Mouse (Mus musculus) limb, embryonic 15.5 days (tissue): ENCODE measurements at regions not wholly inside any gene's neighbourhood (a gene's known extent, or its start where the extent isn't known, plus 50 kb on each side); places are given as distances from the start of the nearest gene placed in this dataset.
A peak's percentile ranks its signal among the peaks of the same experiment; 100 is the strongest.

ENCODE experiments used
- ATAC-seq: fragments of 200-750 bp; cut with Nextera tagmentation; 2 replicates; pipeline ENCODE4 v1.8.0; 2017; ENCODE audit warnings: low read depth, moderate TSS enrichment; ENCODE audit not compliant: insufficient number of reproducible peaks, low FRiP score, low TSS enrichment
- H3K27ac ChIP-seq: fragments of 300-500 bp; sonication (generic); 2 replicates; pipeline ENCODE4 v1.5.1; 2015; ENCODE audit warnings: moderate library complexity, mild to moderate bottlenecking, inconsistent platforms
- H3K27me3 ChIP-seq: fragments of 300-500 bp; sonication (generic); 2 replicates; pipeline ENCODE4 v1.6.1; 2015; ENCODE audit warnings: inconsistent platforms
- H3K36me3 ChIP-seq: fragments of 300-500 bp; sonication (generic); 2 replicates; pipeline ENCODE4 v1.6.1; 2015; ENCODE audit warnings: inconsistent platforms
- H3K4me1 ChIP-seq: fragments of 300-500 bp; sonication (generic); 2 replicates; pipeline ENCODE4 v1.6.1; 2015; ENCODE audit warnings: inconsistent platforms
- H3K4me2 ChIP-seq: fragments of 300-500 bp; sonication (generic); 2 replicates; pipeline ENCODE4 v1.6.1; 2015; ENCODE audit warnings: mild to moderate bottlenecking, inconsistent platforms
- H3K4me3 ChIP-seq: fragments of 300-500 bp; sonication (generic); 2 replicates; pipeline ENCODE4 v1.5.1; 2015; ENCODE audit warnings: mild to moderate bottlenecking, inconsistent platforms
- H3K9ac ChIP-seq: fragments of 300-500 bp; sonication (generic); 2 replicates; pipeline ENCODE4 v1.6.1; 2015; ENCODE audit warnings: inconsistent platforms
- H3K9me3 ChIP-seq: fragments of 300-500 bp; sonication (generic); 2 replicates; pipeline ENCODE4 v1.6.1; 2016; ENCODE audit warnings: inconsistent platforms
- WGBS: fragments of 180-500 bp; shearing (Covaris S2); methylation state at CpG from one replicate; pipeline ENCODE4 v1.1.7; 2015; 5-methylcytosine and 5-hydroxymethylcytosine counted together

DNA sequence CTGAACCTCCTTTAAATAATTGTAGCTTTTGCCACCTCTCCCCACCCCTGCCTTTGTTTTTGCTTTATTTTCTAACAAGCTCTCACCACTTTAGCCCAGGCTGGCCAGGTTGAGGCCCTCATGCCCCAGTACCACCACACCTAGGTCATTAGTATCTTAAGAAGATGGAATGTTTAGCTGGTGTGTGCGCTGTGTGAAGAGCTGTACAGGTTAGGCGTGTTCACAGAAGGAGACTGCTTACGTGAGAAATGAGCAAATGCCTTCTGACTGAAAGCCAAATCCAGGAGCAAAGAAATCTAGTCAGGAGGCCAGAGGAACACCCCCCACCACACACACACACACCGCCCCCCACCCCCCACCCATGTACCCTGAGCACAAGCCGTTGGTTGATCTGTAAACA lies 303.4 kb downstream of the Klf5 start:
- H3K36me3 ChIP-seq = no peaks in the 10 kb centered on the region
- ATAC-seq = no peak
- no peak overlapping the region for H3K9ac ChIP-seq
- H3K4me3 ChIP-seq = no peak overlapping the region
- no peak overlapping the region for H3K4me2 ChIP-seq
- H3K9me3 ChIP-seq = no peaks in the 10 kb centered on the region
- no peak overlapping the region for H3K27ac ChIP-seq
- no peaks in the 10 kb centered on the region for H3K4me1 ChIP-seq
- no peaks in the 10 kb centered on the region for H3K27me3 ChIP-seq
- WGBS = 84% methylated on average over 5 of the region's 5 CpGs

DNA sequence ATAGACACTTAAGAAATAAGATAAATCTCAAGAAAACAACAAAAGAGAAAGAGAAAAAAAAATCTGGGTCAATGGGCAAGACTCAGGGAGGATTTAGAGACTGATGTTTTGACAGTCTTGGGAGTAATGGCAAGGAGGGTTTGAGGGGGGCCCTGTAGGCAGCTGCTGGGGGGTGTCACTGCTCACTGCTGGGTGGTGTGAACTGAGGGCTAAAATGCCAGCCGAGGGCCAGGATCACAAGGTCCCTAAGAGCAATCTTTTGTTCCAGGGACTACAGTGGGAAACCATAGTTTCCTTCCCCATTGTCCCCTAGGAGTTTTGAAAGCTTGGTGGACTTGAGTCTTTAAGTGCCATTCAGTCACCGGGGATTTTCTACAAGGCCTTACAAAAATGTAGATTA lies 304.8 kb downstream of the Klf5 start:
- H3K4me1 ChIP-seq = no peaks in the 10 kb centered on the region
- no peak overlapping the region; the same call in 1 of the 2 replicates for H3K27ac ChIP-seq
- H3K4me3 ChIP-seq = no peak overlapping the region
- no peaks in the 10 kb centered on the region for H3K27me3 ChIP-seq
- no peaks in the 10 kb centered on the region for H3K9me3 ChIP-seq
- H3K36me3 ChIP-seq = no peaks in the 10 kb centered on the region
- no peak for ATAC-seq
- WGBS = 51% methylated on average over 2 of the region's 2 CpGs
- no peak overlapping the region for H3K9ac ChIP-seq
- H3K4me2 ChIP-seq = no peak overlapping the region

DNA sequence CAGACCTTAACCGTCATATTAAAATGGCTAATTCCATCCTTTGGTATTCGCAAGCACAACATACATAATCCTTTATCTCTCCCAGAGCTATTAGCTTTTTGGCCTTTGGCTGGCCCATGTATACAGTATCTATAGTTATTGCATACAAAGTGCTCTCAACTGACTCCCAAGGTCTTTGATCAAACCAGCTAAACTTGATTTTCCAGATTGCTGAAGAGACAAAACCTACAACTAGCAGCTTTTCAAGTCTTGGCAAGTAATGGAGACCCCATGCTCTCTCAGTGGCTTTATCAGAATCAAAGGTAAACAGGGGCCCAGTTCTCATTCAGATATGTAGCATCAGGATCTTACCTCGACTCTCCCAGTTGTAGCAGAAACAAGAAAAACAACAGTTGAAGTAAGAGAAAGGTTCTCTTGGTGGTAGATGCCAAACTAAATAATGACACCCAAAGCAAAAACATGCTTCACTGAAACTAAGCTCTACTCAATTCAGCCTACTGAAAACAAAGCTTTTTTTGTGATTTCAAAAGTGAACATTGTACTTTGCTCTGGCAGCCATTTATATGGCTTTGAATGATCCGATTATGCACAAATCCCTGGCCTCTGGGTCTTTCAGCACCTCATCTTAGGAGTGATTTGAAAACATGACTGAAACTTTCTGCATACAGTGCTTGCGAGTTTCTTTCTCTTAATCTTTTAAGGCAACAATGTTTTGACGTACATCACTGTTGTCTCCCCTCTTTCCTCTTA lies 307.0 kb downstream of the Klf5 start:
- no peaks in the 10 kb centered on the region for H3K27me3 ChIP-seq
- peak overlapping the region; percentile 50; the same call in 1 of the 2 replicates for H3K27ac ChIP-seq
- H3K36me3 ChIP-seq = no peaks in the 10 kb centered on the region
- no peaks in the 10 kb centered on the region for H3K4me1 ChIP-seq
- H3K9ac ChIP-seq = no peak overlapping the region
- no peaks in the 10 kb centered on the region for H3K9me3 ChIP-seq
- WGBS = 70% methylated on average over 6 of the region's 6 CpGs
- H3K4me2 ChIP-seq = no peak overlapping the region
- H3K4me3 ChIP-seq = no peak overlapping the region
- no peak for ATAC-seq

DNA sequence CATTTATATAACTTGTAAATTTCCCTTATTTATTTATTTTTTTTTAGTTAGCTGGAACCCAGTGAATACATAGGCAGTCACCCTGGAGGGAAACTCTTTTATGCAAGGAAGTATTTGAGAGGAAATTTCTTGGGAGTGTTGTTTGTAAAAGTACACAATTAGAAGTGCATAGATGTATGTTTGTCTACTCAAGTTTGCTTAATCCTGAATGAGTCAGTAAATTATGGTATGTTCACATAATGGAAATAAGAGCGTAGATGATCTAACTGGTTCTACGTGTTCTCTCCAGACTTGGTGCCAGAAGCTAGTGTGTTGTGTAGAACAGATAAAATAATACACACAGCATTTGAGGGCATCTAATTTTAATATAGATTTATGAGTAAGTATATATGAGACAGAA lies 310.5 kb downstream of the Klf5 start:
- Histone ChIP-seq H3K9ac (no peak overlapping the region), H3K9me3 (no peaks in the 10 kb centered on the region), H3K36me3 (no peaks in the 10 kb centered on the region), H3K27me3 (no peaks in the 10 kb centered on the region), H3K27ac (no peak overlapping the region), H3K4me2 (no peak overlapping the region), H3K4me1 (no peaks in the 10 kb centered on the region), H3K4me3 (no peak overlapping the region)
- no peak for ATAC-seq
- 80% methylated on average over 2 of the region's 2 CpGs for WGBS

DNA sequence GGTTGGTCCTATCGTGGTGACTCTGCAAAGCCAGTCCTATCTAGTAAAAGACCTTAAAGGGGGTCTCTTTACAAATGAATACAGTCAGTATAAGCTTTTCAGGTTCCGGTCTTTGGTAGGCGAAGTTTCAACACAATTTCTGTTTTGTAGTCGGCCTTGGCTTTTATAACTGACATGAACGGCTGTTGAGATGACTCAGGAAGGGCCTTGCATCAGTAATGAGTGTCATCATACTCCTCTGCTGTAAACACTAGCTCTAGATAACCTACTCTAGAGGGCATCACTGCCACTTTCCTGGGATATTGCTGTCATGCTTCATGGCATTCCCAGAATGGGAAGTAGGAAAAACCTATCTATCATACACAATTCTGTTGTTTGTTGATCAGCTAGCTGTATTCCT lies 312.9 kb downstream of the Klf5 start:
- H3K27ac ChIP-seq = no peak overlapping the region
- H3K4me1 ChIP-seq = no peaks in the 10 kb centered on the region
- WGBS = 86% methylated on average over 5 of the region's 5 CpGs
- H3K36me3 ChIP-seq = no peaks in the 10 kb centered on the region
- H3K9ac ChIP-seq = no peak overlapping the region
- H3K4me2 ChIP-seq = no peak overlapping the region
- no peak for ATAC-seq
- H3K9me3 ChIP-seq = no peaks in the 10 kb centered on the region
- no peaks in the 10 kb centered on the region for H3K27me3 ChIP-seq
- H3K4me3 ChIP-seq = no peak overlapping the region

DNA sequence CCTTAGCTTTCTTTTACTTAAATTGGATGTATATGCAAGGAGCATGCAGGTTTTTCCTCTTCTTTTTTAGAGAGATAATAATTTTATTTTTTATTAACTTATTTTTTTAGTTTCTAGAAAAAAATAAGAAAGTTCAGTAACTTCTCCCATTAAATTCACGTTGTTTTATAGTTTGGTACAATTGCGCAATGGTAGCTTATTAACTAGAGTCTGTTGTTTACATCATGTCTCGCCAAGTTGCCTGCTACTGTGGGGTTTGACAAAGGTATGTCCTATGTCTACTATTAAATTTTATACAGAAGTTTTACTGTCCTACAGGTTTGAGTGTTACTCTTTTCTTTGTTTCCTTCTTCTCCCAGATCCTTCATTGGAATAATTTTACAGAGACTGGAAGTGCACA lies 313.6 kb downstream of the Klf5 start:
- no peak for ATAC-seq
- WGBS = 65% methylated on average over 3 of the region's 3 CpGs
- Histone ChIP-seq H3K4me3 (no peak overlapping the region), H3K27ac (no peak overlapping the region), H3K4me2 (no peak overlapping the region), H3K27me3 (no peaks in the 10 kb centered on the region), H3K36me3 (no peaks in the 10 kb centered on the region), H3K9me3 (no peaks in the 10 kb centered on the region), H3K9ac (no peak overlapping the region), H3K4me1 (no peaks in the 10 kb centered on the region)

DNA sequence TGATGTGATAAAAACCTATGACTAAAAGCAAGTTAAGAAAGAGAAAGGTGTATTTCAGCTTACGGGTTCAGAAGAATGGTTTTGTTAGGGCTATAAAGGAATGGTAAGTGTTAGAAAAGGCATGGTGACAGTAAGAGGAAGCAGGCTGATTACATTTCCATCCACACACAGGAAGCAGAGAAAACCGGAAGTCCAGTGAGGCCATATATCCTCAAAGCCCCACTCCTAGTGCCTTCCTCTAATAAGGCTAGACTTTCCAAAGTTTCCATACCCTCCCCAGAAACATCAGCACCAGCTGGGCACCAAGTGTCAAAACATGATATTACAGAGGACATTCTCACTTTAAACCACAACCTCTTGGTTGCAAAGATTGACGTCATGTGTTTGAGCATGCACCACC lies 316.3 kb downstream of the Klf5 start:
- H3K36me3 ChIP-seq = no peaks in the 10 kb centered on the region
- H3K9ac ChIP-seq = no peak overlapping the region
- no peaks in the 10 kb centered on the region for H3K27me3 ChIP-seq
- 68% methylated on average over 3 of the region's 3 CpGs for WGBS
- H3K27ac ChIP-seq = no peak overlapping the region
- no peaks in the 10 kb centered on the region for H3K4me1 ChIP-seq
- no peak overlapping the region for H3K4me2 ChIP-seq
- no peak overlapping the region for H3K4me3 ChIP-seq
- H3K9me3 ChIP-seq = no peaks in the 10 kb centered on the region
- no peak for ATAC-seq

DNA sequence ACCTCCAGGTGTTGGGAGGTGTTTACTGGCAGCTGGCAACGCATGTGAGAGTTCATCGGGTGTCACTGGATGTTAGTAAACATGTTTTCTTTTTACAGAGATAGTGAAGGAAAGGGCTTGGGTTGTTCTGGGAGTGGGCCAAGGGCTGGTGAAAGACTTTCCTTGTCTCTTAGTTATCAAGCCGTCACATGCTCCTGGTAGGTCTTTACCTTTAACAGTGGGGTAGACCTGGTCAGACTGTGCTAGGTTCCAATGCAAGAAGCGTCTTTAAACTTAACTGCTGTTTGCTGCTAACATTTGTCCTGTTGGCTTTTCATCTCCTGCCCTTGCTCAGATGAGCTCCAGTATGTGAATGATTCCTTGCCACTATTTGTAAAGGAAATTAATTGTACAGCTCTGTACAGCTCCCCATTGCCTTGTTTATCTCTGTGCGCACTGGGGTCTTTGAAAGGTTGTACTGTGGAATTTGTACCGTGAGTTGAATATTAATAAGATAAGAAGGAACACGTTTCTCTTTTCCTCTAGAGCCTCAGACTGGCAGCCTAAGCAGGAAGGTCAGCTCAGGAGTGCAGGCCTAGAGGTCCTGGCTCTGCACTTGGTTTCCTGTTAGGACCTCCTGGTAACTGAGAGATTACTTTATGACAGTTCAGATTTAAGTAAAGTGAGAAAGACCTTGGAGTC lies 318.3 kb downstream of the Klf5 start:
- Histone ChIP-seq H3K9me3 (no peaks in the 10 kb centered on the region), H3K27me3 (no peaks in the 10 kb centered on the region), H3K4me1 (no peaks in the 10 kb centered on the region), H3K9ac (no peak overlapping the region), H3K27ac (no peak overlapping the region), H3K4me3 (no peak overlapping the region), H3K36me3 (no peaks in the 10 kb centered on the region), H3K4me2 (no peak overlapping the region)
- 63% methylated on average over 7 of the region's 7 CpGs for WGBS
- ATAC-seq = no peak

DNA sequence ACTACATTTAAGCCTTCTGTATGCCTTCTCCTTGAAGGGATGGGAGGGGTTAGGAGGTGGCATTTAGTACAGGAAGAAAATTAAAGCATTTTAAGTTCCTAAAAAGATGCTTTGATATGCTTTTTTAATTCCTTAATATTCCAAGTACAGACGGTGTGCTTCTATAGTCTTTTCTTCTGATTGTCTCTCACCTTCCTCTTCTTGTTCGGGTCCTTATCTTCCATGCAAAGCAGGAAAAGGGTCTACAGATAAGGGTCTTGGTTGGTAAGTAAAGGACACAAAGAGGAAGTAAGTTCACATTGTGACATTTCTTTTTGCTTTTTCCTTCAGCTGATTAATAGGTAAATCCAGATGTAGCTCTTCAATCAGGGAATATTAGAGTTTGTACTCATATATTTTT lies 318.9 kb downstream of the Klf5 start:
- Histone ChIP-seq H3K4me1 (no peaks in the 10 kb centered on the region), H3K4me2 (no peak overlapping the region), H3K9ac (no peak overlapping the region), H3K9me3 (no peaks in the 10 kb centered on the region), H3K27me3 (no peaks in the 10 kb centered on the region), H3K36me3 (no peaks in the 10 kb centered on the region), H3K4me3 (no peak overlapping the region), H3K27ac (no peak overlapping the region)
- no peak for ATAC-seq
- 89% methylated on average over 2 of the region's 2 CpGs for whole genome bisulfite sequencing

DNA sequence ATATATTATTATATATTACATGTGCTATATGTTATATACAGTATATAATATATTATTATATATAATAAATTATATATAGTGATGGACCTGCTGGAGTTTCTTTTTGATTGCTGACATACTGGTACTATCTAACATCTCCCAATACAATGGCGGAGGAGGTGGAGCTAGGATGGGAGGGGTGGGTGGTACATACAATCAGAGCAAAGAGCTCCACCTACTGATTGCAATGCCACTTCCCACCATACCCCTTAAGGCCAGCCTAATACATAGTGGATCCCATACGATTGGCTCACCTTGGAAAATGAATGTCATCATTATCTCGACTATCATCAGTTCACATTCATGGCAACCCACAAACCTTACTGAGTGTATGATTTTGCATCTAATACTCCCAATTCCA lies 323.0 kb downstream of the Klf5 start:
- no peaks in the 10 kb centered on the region for H3K4me1 ChIP-seq
- H3K9ac ChIP-seq = no peak overlapping the region
- 81% methylated on average over 3 of the region's 3 CpGs for WGBS
- ATAC-seq = no peak; the same call in 1 of the 2 replicates
- H3K4me2 ChIP-seq = no peak overlapping the region
- H3K9me3 ChIP-seq = no peaks in the 10 kb centered on the region
- no peak overlapping the region for H3K4me3 ChIP-seq
- H3K36me3 ChIP-seq = no peaks in the 10 kb centered on the region
- H3K27me3 ChIP-seq = no peaks in the 10 kb centered on the region
- H3K27ac ChIP-seq = no peak overlapping the region

DNA sequence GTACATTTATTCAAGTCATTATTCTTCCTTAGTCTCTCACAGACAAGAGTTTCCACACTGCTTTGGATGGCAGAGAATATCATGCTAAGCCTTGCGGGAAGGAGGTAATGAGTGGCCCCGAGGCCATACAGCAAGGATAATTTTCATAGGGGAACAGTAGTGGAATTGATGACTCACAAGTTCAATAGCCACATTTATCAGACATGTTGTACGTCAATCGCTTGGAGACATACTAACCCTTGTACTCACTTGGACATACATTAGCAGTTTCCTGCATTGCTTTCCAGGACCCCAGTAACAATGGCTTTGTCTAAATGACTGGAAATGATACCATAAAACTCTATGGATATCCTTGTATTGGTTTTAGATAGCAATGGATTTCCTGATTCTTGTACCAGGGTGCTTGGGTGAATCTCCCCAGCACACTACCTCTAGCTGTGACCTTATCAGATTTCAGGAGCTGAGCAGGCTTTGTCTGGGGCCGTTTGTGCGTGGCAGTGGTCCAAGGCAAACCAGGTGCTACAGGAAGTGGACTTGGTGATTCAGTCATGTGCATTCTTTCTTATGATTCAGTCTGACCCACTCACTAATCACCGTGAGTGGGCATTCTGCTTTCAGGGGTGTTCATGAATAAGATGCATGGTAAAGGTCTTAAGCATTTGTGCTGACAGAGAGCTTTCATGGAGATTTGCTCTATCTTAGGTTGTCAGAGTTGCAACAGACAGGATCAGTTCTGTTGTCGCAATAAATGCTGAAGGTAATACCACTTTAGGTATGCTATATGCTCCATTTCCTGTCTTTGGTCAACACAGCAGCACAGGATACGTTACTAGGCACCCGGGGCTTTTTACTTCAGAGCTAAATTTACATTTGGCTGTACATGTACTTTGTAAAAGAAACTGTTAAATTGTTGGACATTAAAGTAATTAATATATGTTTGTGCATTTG lies 326.2 kb downstream of the Klf5 start:
- Histone ChIP-seq H3K27ac (no peak overlapping the region), H3K4me3 (no peak overlapping the region), H3K9me3 (no peaks in the 10 kb centered on the region), H3K9ac (no peak overlapping the region), H3K36me3 (no peaks in the 10 kb centered on the region), H3K4me2 (no peak overlapping the region), H3K27me3 (no peaks in the 10 kb centered on the region), H3K4me1 (no peaks in the 10 kb centered on the region)
- WGBS = 62% methylated on average over 10 of the region's 10 CpGs
- no peak for ATAC-seq

DNA sequence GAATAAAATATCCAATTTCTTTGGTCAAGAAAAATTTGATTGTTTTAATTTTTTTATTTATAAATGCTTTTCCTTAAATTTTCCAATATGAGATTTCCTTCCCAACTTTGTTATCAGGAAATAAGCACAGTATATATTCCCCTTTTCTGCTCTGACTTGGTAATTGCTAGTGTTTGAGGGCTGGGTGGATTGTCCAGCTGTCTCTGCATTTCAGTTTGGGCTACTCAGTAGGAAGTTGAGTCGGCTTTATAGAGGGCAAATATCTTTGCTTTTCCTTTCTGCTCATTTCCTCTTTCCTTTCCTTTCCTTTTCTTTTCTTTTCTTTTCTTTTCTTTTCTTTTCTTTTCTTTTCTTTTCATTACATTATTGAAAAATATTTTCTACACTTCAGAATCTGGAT lies 329.1 kb downstream of the Klf5 start:
- no peak overlapping the region for H3K9ac ChIP-seq
- H3K4me2 ChIP-seq = no peak overlapping the region
- H3K9me3 ChIP-seq = no peaks in the 10 kb centered on the region
- no peaks in the 10 kb centered on the region for H3K4me1 ChIP-seq
- H3K4me3 ChIP-seq = no peak overlapping the region
- no peak for ATAC-seq
- no peaks in the 10 kb centered on the region for H3K27me3 ChIP-seq
- H3K36me3 ChIP-seq = no peaks in the 10 kb centered on the region
- no peak overlapping the region for H3K27ac ChIP-seq
- WGBS = 80% methylated on average over 1 of the region's 1 CpGs
